Mouse (Mus musculus): ENCODE results near the gene Apoa4.

- TF ChIP-seq CTCF (IDR thresholded peaks at IDR 0.05; ENCODE audit: low read depth, low read length) (no peak), POLR2A (IDR thresholded peaks at IDR 0.05; ENCODE audit: extremely low read depth, insufficient read depth, low read length) (no peak)
These were observed 47.9 kb upstream of the Apoa4 start for GRCm38 (mm10) chr9:46192642-46193041.
